Mouse (Mus musculus) forebrain, embryonic 14.5 days (tissue): ENCODE data around the gene Ddt. TPM values are rescaled to one million over a fixed set of nuclear protein-coding genes. Genes with fewer than 3 reads are reported as not detected.

Experiments used
- ATAC-seq: fragments of 200-750 bp; cut with Nextera tagmentation; 2 replicates; pipeline ENCODE4 v1.8.0; 2017; ENCODE audit warnings: mild to moderate bottlenecking, moderate library complexity
- DNase-seq: peaks from one replicate; pipeline ENCODE4 v3.0.0-alpha.2; 2015; ENCODE audit warnings: low spot score
- H3K27ac ChIP-seq: fragments of 300-500 bp; sonication (generic); 2 replicates; pipeline ENCODE4 v1.5.1; 2014; ENCODE audit warnings: low read depth, mild to moderate bottlenecking, control low read depth, low read length, moderate library complexity
- H3K27me3 ChIP-seq: fragments of 300-500 bp; sonication (generic); replicated peaks from 2 replicates; pipeline ENCODE4 v1.6.1; 2014; ENCODE audit warnings: low read length, control low read depth, mixed read lengths; ENCODE audit not compliant: control insufficient read depth, insufficient read depth
- H3K36me3 ChIP-seq: fragments of 300-500 bp; sonication (generic); 2 replicates; pipeline ENCODE4 v1.6.1; 2014; ENCODE audit warnings: low read length, control low read depth; ENCODE audit not compliant: control insufficient read depth, insufficient read depth
- H3K4me1 ChIP-seq: fragments of 300-500 bp; sonication (generic); 2 replicates; pipeline ENCODE4 v1.6.1; 2014; ENCODE audit warnings: antibody characterized with exemption, low read length, control low read depth; ENCODE audit not compliant: control insufficient read depth, insufficient read depth
- H3K4me2 ChIP-seq: fragments of 300-500 bp; sonication (generic); 2 replicates; pipeline ENCODE4 v1.6.1; 2014; ENCODE audit warnings: mild to moderate bottlenecking, control low read depth, low read length
- H3K4me3 ChIP-seq: fragments of 300-500 bp; sonication (generic); 2 replicates; pipeline ENCODE4 v1.5.1; 2014; ENCODE audit warnings: low read depth, low read length, control low read depth
- H3K9ac ChIP-seq: fragments of 300-500 bp; sonication (generic); 2 replicates; pipeline ENCODE4 v1.6.1; 2014; ENCODE audit warnings: mild to moderate bottlenecking, low read length, control low read depth, moderate library complexity
- H3K9me3 ChIP-seq: fragments of 300-500 bp; sonication (generic); replicated peaks from 2 replicates; pipeline ENCODE4 v1.6.1; 2016; ENCODE audit warnings: low read length, control low read depth, mixed read lengths; ENCODE audit not compliant: control insufficient read depth
- WGBS: fragments of 180-500 bp; shearing (Covaris S2); extraction: QIAGEN DNeasy Blood & Tissue Kit; methylation state at CpG from one replicate; pipeline ENCODE4 v1.1.7; 2014; 5-methylcytosine and 5-hydroxymethylcytosine counted together
- polyA plus RNA-seq: library from polyadenylated mRNA; unstranded; fragments of >200 nt; fragmentation: Nextera tagmentation; extraction: Ambion mirVana; gene quantifications from 2 replicates; pipeline ENCODE4 v1.2.1, GENCODE M21; 2014

Gene Ddt
- polyA plus RNA-seq, 1 experiment from 2014 or later = 79.7 TPM

- WGBS = 21% methylated on average over 3 of the region's 3 CpGs
Measured at GRCm38 (mm10) chr10:75794880-75795279, 21.7 kb upstream of the Ddt start.

GRCm38 (mm10) chr10:75790773-75791172 is 17.6 kb upstream of the Ddt start:
- no peak overlapping the region for H3K9ac ChIP-seq
- no peaks in the 10 kb centered on the region for H3K27me3 ChIP-seq
- ATAC-seq (no peak), DNase-seq (no peak)
- WGBS = 29% methylated on average over 7 of the region's 7 CpGs
- H3K36me3 ChIP-seq = no peaks in the 10 kb centered on the region
- H3K4me2 ChIP-seq = no peak overlapping the region
- no peak overlapping the region for H3K27ac ChIP-seq
- H3K4me3 ChIP-seq = no peak overlapping the region
- H3K4me1 ChIP-seq = no peaks in the 10 kb centered on the region; the same call in 1 of the 2 replicates
- H3K9me3 ChIP-seq = no peaks in the 10 kb centered on the region

More at GRCm38 (mm10) chr10:75794880-75795279, 21.7 kb upstream of the Ddt start:
- H3K9ac ChIP-seq = no peak overlapping the region
- peaks cover 3% of the 10 kb centered on the region; the same call in 1 of the 2 replicates for H3K4me1 ChIP-seq
- peak; percentile 23 for DNase-seq
- no peak overlapping the region for H3K27ac ChIP-seq
- no peak for ATAC-seq
- no peaks in the 10 kb centered on the region; the same call in 1 of the 2 replicates for H3K27me3 ChIP-seq
- H3K4me3 ChIP-seq = no peak overlapping the region
- H3K36me3 ChIP-seq = no peaks in the 10 kb centered on the region
- no peaks in the 10 kb centered on the region for H3K9me3 ChIP-seq
- H3K4me2 ChIP-seq = no peak overlapping the region

GRCm38 (mm10) chr10:75789841-75790240 is 16.6 kb upstream of the Ddt start:
- Histone ChIP-seq H3K27me3 (no peaks in the 10 kb centered on the region), H3K4me3 (no peak overlapping the region), H3K27ac (no peak overlapping the region), H3K9me3 (no peaks in the 10 kb centered on the region), H3K4me2 (no peak overlapping the region), H3K36me3 (no peaks in the 10 kb centered on the region), H3K4me1 (no peaks in the 10 kb centered on the region; the same call in 1 of the 2 replicates), H3K9ac (no peak overlapping the region)
- DNase-seq (no peak), ATAC-seq (no peak)
- 94% methylated on average over 5 of the region's 5 CpGs for WGBS

- H3K27me3 ChIP-seq = no peaks in the 10 kb centered on the region
- H3K9me3 ChIP-seq = no peaks in the 10 kb centered on the region
- H3K4me2 ChIP-seq = no peak overlapping the region
- no peaks in the 10 kb centered on the region for H3K36me3 ChIP-seq
- DNase-seq (no peak), ATAC-seq (no peak)
- H3K9ac ChIP-seq = no peak overlapping the region
- 79% methylated on average over 6 of the region's 6 CpGs for WGBS
- no peak overlapping the region for H3K27ac ChIP-seq
- no peaks in the 10 kb centered on the region for H3K4me1 ChIP-seq
- H3K4me3 ChIP-seq = no peak overlapping the region
Measured at GRCm38 (mm10) chr10:75789081-75789735, 16.0 kb upstream of the Ddt start.

- DNase-seq (no peak), ATAC-seq (no peak)
- 94% methylated on average over 8 of the region's 8 CpGs for WGBS
- no peaks in the 10 kb centered on the region for H3K9me3 ChIP-seq
- no peaks in the 10 kb centered on the region for H3K4me1 ChIP-seq
- H3K4me2 ChIP-seq = no peak overlapping the region
- H3K27me3 ChIP-seq = no peaks in the 10 kb centered on the region
- H3K9ac ChIP-seq = no peak overlapping the region
- H3K36me3 ChIP-seq = no peaks in the 10 kb centered on the region
- H3K27ac ChIP-seq = no peak overlapping the region
- H3K4me3 ChIP-seq = no peak overlapping the region
Measured at GRCm38 (mm10) chr10:75788277-75788676, 15.1 kb upstream of the Ddt start.

- no peak for ATAC-seq
Measured at GRCm38 (mm10) chr10:75785442-75785841, 12.2 kb upstream of the Ddt start.

GRCm38 (mm10) chr10:75780769-75781578 is 7.8 kb upstream of the Ddt start, which contains the start of the genes Gm20441 and Gstt3:
Gm20441 (minus strand) TSS chr10:75780954.
Gstt3 (minus strand) TSS chr10:75781414.
- H3K4me3 ChIP-seq = peak within 1 kb of the TSS; percentile 26
- H3K4me2 ChIP-seq = peak within 1 kb of the TSS; percentile 56
- DNase-seq = peak; percentile 45
- WGBS = under 1% methylated on average over 28 of the region's 28 CpGs
- no peak within 1 kb of the TSS for H3K27ac ChIP-seq
- H3K36me3 ChIP-seq = no peaks in the 10 kb centered on the region
- ATAC-seq = peak; percentile 63
- peaks cover 9% of the 10 kb centered on the region; the same call in 1 of the 2 replicates for H3K4me1 ChIP-seq
- H3K9me3 ChIP-seq = no peaks in the 10 kb centered on the region
- H3K9ac ChIP-seq = peak within 1 kb of the TSS; percentile 58
- peaks cover 10% of the 10 kb centered on the region; the same call in 1 of the 2 replicates for H3K27me3 ChIP-seq

More at GRCm38 (mm10) chr10:75785442-75785841, 12.2 kb upstream of the Ddt start:
- H3K27me3 ChIP-seq = 0 out of 2 replicates have a peak, but pooled peaks cover 5% of the 10 kb centered on the region
- no peaks in the 10 kb centered on the region for H3K9me3 ChIP-seq
- WGBS = 66% methylated on average over 1 of the region's 1 CpGs
- H3K4me2 ChIP-seq = no peak overlapping the region
- peaks cover 9% of the 10 kb centered on the region; the same call in 1 of the 2 replicates for H3K4me1 ChIP-seq
- no peak overlapping the region for H3K9ac ChIP-seq
- no peak overlapping the region for H3K4me3 ChIP-seq
- no peak for DNase-seq
- H3K36me3 ChIP-seq = no peaks in the 10 kb centered on the region
- no peak overlapping the region for H3K27ac ChIP-seq

GRCm38 (mm10) chr10:75779206-75780174 is 6.3 kb upstream of the Ddt start:
- Histone ChIP-seq H3K4me3 (no peak overlapping the region), H3K9ac (no peak overlapping the region), H3K27me3 (peaks cover 10% of the 10 kb centered on the region; the same call in 1 of the 2 replicates), H3K4me1 (peaks cover 9% of the 10 kb centered on the region; the same call in 1 of the 2 replicates), H3K9me3 (no peaks in the 10 kb centered on the region), H3K27ac (no peak overlapping the region), H3K36me3 (no peaks in the 10 kb centered on the region), H3K4me2 (no peak overlapping the region)
- WGBS = 36% methylated on average over 15 of the region's 15 CpGs
- DNase-seq (no peak), ATAC-seq (no peak)
